Mouse (Mus musculus) CH12.LX (cell line): Measurements from ENCODE around the gene Ank2.

Experiments
- CTCF ChIP-seq, 2 experiments: IDR thresholded peaks in 1 of 2; conservative IDR thresholded peaks in 1 of 2; 2 replicates each; pipeline ENCODE4 v1.5.1; 2011 to 2012; ENCODE audit warnings: low read depth in 2 of 2, low read length in 2 of 2, improper control_type of control experiment in 1 of 2, inconsistent platforms in 1 of 2, mild to moderate bottlenecking in 1 of 2, moderate library complexity in 1 of 2
- EP300 ChIP-seq: IDR thresholded peaks from 2 replicates; pipeline ENCODE4 v1.6.1; 2011; ENCODE audit warnings: low read length, improper control_type of control experiment
- ETS1 ChIP-seq: conservative IDR thresholded peaks from 2 replicates; pipeline ENCODE4 v1.6.1; 2012; ENCODE audit warnings: low read depth, mild to moderate bottlenecking, inconsistent platforms, low read length, improper control_type of control experiment, moderate library complexity
- JUND ChIP-seq: conservative IDR thresholded peaks from 2 replicates; pipeline ENCODE4 v1.6.1; 2011; ENCODE audit warnings: low read depth, low read length, improper control_type of control experiment
- NELFE ChIP-seq: IDR thresholded peaks from 2 replicates; pipeline ENCODE4 v1.6.1; 2011; ENCODE audit warnings: low read depth, low read length, improper control_type of control experiment
- POLR2A ChIP-seq: IDR thresholded peaks from 2 replicates; pipeline ENCODE4 v1.6.1; 2011; ENCODE audit warnings: low read depth, mild to moderate bottlenecking, improper control_type of control experiment, low read length
- TBP ChIP-seq: conservative IDR thresholded peaks from 2 replicates; pipeline ENCODE4 v1.6.1; 2011; ENCODE audit warnings: low read depth, low read length, improper control_type of control experiment
- USF1 ChIP-seq: IDR thresholded peaks from 2 replicates; pipeline ENCODE4 v1.6.1; 2014; ENCODE audit warnings: low read depth, mild to moderate bottlenecking, inconsistent platforms, low read length, improper control_type of control experiment

DNA sequence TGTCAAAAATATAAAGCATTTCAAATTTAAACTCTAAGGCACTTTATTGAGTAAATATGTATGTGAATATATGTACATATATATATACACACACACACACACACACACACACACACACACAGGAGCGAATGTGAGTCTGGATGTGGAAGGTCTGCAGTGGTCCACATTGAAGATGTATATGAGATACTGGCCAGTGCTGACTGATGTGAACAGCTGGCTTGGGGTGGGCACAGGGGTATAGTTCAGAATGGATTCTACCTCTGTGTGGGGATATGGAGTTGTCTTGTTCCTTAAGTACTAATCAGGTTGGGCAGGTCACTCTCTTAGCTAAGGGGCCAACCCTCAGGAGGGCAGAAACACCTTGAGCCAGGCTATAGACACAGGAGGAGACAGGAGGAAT, 397.8 kb downstream of the Ank2 start:
- TF ChIP-seq ETS1, result no peak
- TF ChIP-seq USF1, result no peak
- no peak for TF ChIP-seq TBP
- no peak for TF ChIP-seq JUND
- TF ChIP-seq CTCF (conservative IDR thresholded peaks at IDR 0.05 in 1 of 2, IDR thresholded peaks at IDR 0.05 in 1 of 2; ENCODE audit: low read depth in 2 of 2, low read length in 2 of 2), result no peak
- no peak for TF ChIP-seq NELFE
- no peak for TF ChIP-seq EP300
- no peak for TF ChIP-seq POLR2A
